Mouse (Mus musculus): ENCODE data around the gene Slx1b. TPM values are rescaled to one million over a fixed set of nuclear protein-coding genes. Genes with fewer than 3 reads are reported as not detected.
"Not testable (repeated sequence)": the region's sequence is repeated elsewhere in the genome, so short reads cannot be mapped to it uniquely, and the experiment has no call there.

Slx1b gene
- total RNA-seq, 2 experiments from 2014 or later, result 0.84 to 3.2 TPM

GRCm38 (mm10) chr7:126643244-126643617 lies 52.4 kb downstream of the Slx1b start:
- not testable (repeated sequence) for ATAC-seq (replicated peaks; ENCODE audit: low FRiP score, poor library complexity, severe bottlenecking)

- no peak for ATAC-seq (replicated peaks; ENCODE audit: low FRiP score, poor library complexity, severe bottlenecking)
Observed at GRCm38 (mm10) chr7:126642545-126643243, 52.9 kb downstream of the Slx1b start.

Other genes starting within 250 kb of the Slx1b start
- gene Atp2a1, start 232.7 kb downstream of the Slx1b start, total RNA-seq (2015; ENCODE audit: low replicate concordance), result 2.2 TPM in 1 of 2 replicates, not detected in the other
- not detected in 2 replicates for gene Atp2a1, start 232.7 kb downstream of the Slx1b start, total RNA-seq (2017; ENCODE audit: low replicate concordance)
- 4.7 and 12.6 TPM in 2 replicates for gene Sh2b1, start 220.4 kb downstream of the Slx1b start, total RNA-seq (2015; ENCODE audit: low replicate concordance)
- gene Sh2b1, start 220.4 kb downstream of the Slx1b start, total RNA-seq (2017; ENCODE audit: low replicate concordance), result 4.1 and 4.6 TPM in 2 replicates
- 23.8 and 28.1 TPM in 2 replicates for gene Tufm, start 208.4 kb downstream of the Slx1b start, total RNA-seq (2015; ENCODE audit: low replicate concordance)
- gene Tufm, start 208.4 kb downstream of the Slx1b start, total RNA-seq (2017; ENCODE audit: low replicate concordance), result 10.7 and 11.6 TPM in 2 replicates
- 94.7 and 95.1 TPM in 2 replicates for gene Atxn2l, start 192.3 kb downstream of the Slx1b start, total RNA-seq (2015; ENCODE audit: low replicate concordance)
- 71.8 and 75.6 TPM in 2 replicates for gene Atxn2l, start 192.3 kb downstream of the Slx1b start, total RNA-seq (2017; ENCODE audit: low replicate concordance)
- 42.3 and 63.8 TPM in 2 replicates for gene Eif3c, start 129.4 kb downstream of the Slx1b start, total RNA-seq (2015; ENCODE audit: low replicate concordance)
- 77.8 and 113 TPM in 2 replicates for gene Eif3c, start 129.4 kb downstream of the Slx1b start, total RNA-seq (2017; ENCODE audit: low replicate concordance)
- 5.9 and 12.3 TPM in 2 replicates for gene Apobr, start 110.8 kb downstream of the Slx1b start, total RNA-seq (2015; ENCODE audit: low replicate concordance)
- 3.2 and 6.1 TPM in 2 replicates for gene Apobr, start 110.8 kb downstream of the Slx1b start, total RNA-seq (2017; ENCODE audit: low replicate concordance)
- 2.9 and 17.2 TPM in 2 replicates for gene Cln3, start 110.0 kb downstream of the Slx1b start, total RNA-seq (2015; ENCODE audit: low replicate concordance)
- 1.9 and 3.9 TPM in 2 replicates for gene Cln3, start 110.0 kb downstream of the Slx1b start, total RNA-seq (2017; ENCODE audit: low replicate concordance)
- 1.3 TPM in 1 of 2 replicates, not detected in the other for gene Il27, start 100.8 kb downstream of the Slx1b start, total RNA-seq (2015; ENCODE audit: low replicate concordance)
- not detected in 2 replicates for gene Il27, start 100.8 kb downstream of the Slx1b start, total RNA-seq (2017; ENCODE audit: low replicate concordance)
- 2.5 TPM in 1 of 2 replicates, not detected in the other for gene Nupr1, start 64.9 kb downstream of the Slx1b start, total RNA-seq (2015; ENCODE audit: low replicate concordance)
- 1.2 and 15.8 TPM in 2 replicates for gene Nupr1, start 64.9 kb downstream of the Slx1b start, total RNA-seq (2017; ENCODE audit: low replicate concordance)
- 36.8 and 54.1 TPM in 2 replicates for gene Sgf29, start 46.5 kb downstream of the Slx1b start, total RNA-seq (2015; ENCODE audit: low replicate concordance)
- gene Sgf29, start 46.5 kb downstream of the Slx1b start, total RNA-seq (2017; ENCODE audit: low replicate concordance), result 0.83 and 10.9 TPM in 2 replicates
- 4.0 TPM in 1 of 2 replicates, not detected in the other for gene Sult1a1, start 19.4 kb downstream of the Slx1b start, total RNA-seq (2015; ENCODE audit: low replicate concordance)
- 6.4 TPM in 1 of 2 replicates, not detected in the other for gene Sult1a1, start 19.4 kb downstream of the Slx1b start, total RNA-seq (2017; ENCODE audit: low replicate concordance)
- 9.2 and 21.3 TPM in 2 replicates for gene Bola2, start 383 bp downstream of the Slx1b start, total RNA-seq (2015; ENCODE audit: low replicate concordance)
- gene Bola2, start 383 bp downstream of the Slx1b start, total RNA-seq (2017; ENCODE audit: low replicate concordance), result 5.1 and 46.8 TPM in 2 replicates
- gene Coro1a, start 12.0 kb upstream of the Slx1b start, total RNA-seq (2015; ENCODE audit: low replicate concordance), result 103 and 171 TPM in 2 replicates
- gene Coro1a, start 12.0 kb upstream of the Slx1b start, total RNA-seq (2017; ENCODE audit: low replicate concordance), result 101 and 106 TPM in 2 replicates
- gene Mapk3, start 63.8 kb upstream of the Slx1b start, total RNA-seq (2015; ENCODE audit: low replicate concordance), result 46.5 and 49.0 TPM in 2 replicates
- gene Mapk3, start 63.8 kb upstream of the Slx1b start, total RNA-seq (2017; ENCODE audit: low replicate concordance), result 18.6 and 19.3 TPM in 2 replicates
- 9.2 and 11.9 TPM in 2 replicates for gene Gdpd3, start 70.5 kb upstream of the Slx1b start, total RNA-seq (2015; ENCODE audit: low replicate concordance)
- 8.1 TPM in 1 of 2 replicates, not detected in the other for gene Gdpd3, start 70.5 kb upstream of the Slx1b start, total RNA-seq (2017; ENCODE audit: low replicate concordance)
- gene Ypel3, start 81.2 kb upstream of the Slx1b start, total RNA-seq (2015; ENCODE audit: low replicate concordance), result 182 and 256 TPM in 2 replicates
- gene Ypel3, start 81.2 kb upstream of the Slx1b start, total RNA-seq (2017; ENCODE audit: low replicate concordance), result 61.6 and 74.1 TPM in 2 replicates
- gene Tbx6, start 85.7 kb upstream of the Slx1b start, total RNA-seq (2015; ENCODE audit: low replicate concordance), result 2.1 and 4.3 TPM in 2 replicates
- gene Tbx6, start 85.7 kb upstream of the Slx1b start, total RNA-seq (2017; ENCODE audit: low replicate concordance), result 2.6 and 2.7 TPM in 2 replicates
- 63.7 and 105 TPM in 2 replicates for gene Ppp4c, start 96.7 kb upstream of the Slx1b start, total RNA-seq (2015; ENCODE audit: low replicate concordance)
- 52.8 and 67.6 TPM in 2 replicates for gene Ppp4c, start 96.7 kb upstream of the Slx1b start, total RNA-seq (2017; ENCODE audit: low replicate concordance)
- gene Fam57b, start 101.9 kb upstream of the Slx1b start, total RNA-seq (2015; ENCODE audit: low replicate concordance), result not detected in 2 replicates
- gene Fam57b, start 101.9 kb upstream of the Slx1b start, total RNA-seq (2017; ENCODE audit: low replicate concordance), result not detected in 2 replicates
- not detected in 2 replicates for gene 4930451I11Rik, start 135.9 kb upstream of the Slx1b start, total RNA-seq (2015; ENCODE audit: low replicate concordance)
- gene 4930451I11Rik, start 135.9 kb upstream of the Slx1b start, total RNA-seq (2017; ENCODE audit: low replicate concordance), result not detected in 2 replicates
- not detected in 2 replicates for gene Doc2a, start 151.6 kb upstream of the Slx1b start, total RNA-seq (2015; ENCODE audit: low replicate concordance)
- gene Doc2a, start 151.6 kb upstream of the Slx1b start, total RNA-seq (2017; ENCODE audit: low replicate concordance), result not detected in 2 replicates
- gene Hirip3, start 166.2 kb upstream of the Slx1b start, total RNA-seq (2015; ENCODE audit: low replicate concordance), result 50.8 and 63.3 TPM in 2 replicates
- 193 and 296 TPM in 2 replicates for gene Hirip3, start 166.2 kb upstream of the Slx1b start, total RNA-seq (2017; ENCODE audit: low replicate concordance)
- gene Ino80e, start 166.6 kb upstream of the Slx1b start, total RNA-seq (2015; ENCODE audit: low replicate concordance), result 19.1 and 20.1 TPM in 2 replicates
- gene Ino80e, start 166.6 kb upstream of the Slx1b start, total RNA-seq (2017; ENCODE audit: low replicate concordance), result 20.2 and 30.4 TPM in 2 replicates
- 23.1 and 38.2 TPM in 2 replicates for gene Taok2, start 188.9 kb upstream of the Slx1b start, total RNA-seq (2015; ENCODE audit: low replicate concordance)
- 65.6 and 76.2 TPM in 2 replicates for gene Taok2, start 188.9 kb upstream of the Slx1b start, total RNA-seq (2017; ENCODE audit: low replicate concordance)
- gene Tmem219, start 227.1 kb upstream of the Slx1b start, total RNA-seq (2015; ENCODE audit: low replicate concordance), result 3.2 and 5.4 TPM in 2 replicates
- gene Tmem219, start 227.1 kb upstream of the Slx1b start, total RNA-seq (2017; ENCODE audit: low replicate concordance), result 4.0 and 10.4 TPM in 2 replicates
- gene Kctd13, start 233.1 kb upstream of the Slx1b start, total RNA-seq (2015; ENCODE audit: low replicate concordance), result 21.6 TPM in 1 of 2 replicates, not detected in the other
- 0.53 and 3.3 TPM in 2 replicates for gene Kctd13, start 233.1 kb upstream of the Slx1b start, total RNA-seq (2017; ENCODE audit: low replicate concordance)